Mouse (Mus musculus): ENCODE data around the gene Rgs6. TPM values are rescaled to one million over a fixed set of nuclear protein-coding genes. Genes with fewer than 3 reads are reported as not detected.
A peak's percentile ranks its signal among the peaks of the same experiment; 100 is the strongest.

Gene Rgs6
- total RNA-seq, 2 experiments from 2014 or later: not detected

DNA sequence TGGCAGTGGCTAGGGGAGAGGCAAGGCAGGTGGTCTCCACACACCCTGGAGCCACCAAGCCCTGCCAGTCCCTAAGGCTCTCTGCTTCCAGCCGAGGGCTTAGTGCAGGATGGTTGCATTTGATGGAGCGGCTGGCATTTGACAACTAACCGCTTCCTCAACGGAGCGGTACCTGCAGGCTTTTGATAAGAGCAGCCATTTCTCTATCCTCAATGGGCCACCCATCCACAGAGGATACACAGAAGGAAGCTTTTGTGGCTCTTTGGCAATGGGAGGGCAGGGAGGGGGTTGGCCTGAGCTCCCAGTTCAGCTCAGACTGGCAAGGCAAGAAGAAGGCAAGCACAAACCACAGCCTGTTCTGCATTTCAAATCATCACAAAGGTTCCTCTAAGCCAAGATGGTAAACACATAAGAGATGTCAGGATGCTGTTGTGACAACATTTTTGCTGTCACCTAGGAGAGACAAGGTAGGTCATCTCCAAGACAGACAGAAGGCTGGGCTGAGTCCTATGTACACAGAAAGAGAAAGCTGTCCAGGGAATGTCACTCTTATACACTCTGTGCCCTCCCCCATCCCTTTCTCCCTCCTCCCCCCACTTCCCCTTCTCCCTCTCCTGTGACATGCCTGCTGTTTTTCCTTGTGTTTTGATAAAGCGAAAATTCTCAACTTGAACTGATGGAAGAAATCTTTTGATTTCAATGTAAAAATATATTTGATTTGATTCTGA, 525.0 kb downstream of the Rgs6 start:
- peak; percentile 84 for ATAC-seq (replicated peaks; ENCODE audit: poor library complexity)

GRCm38 (mm10) chr12:83113971-83114370, 525.9 kb downstream of the Rgs6 start:
- no peak for ATAC-seq (replicated peaks; ENCODE audit: poor library complexity)

GRCm38 (mm10) chr12:83114396-83115053, 526.4 kb downstream of the Rgs6 start:
- peak; percentile 61; the same call in 1 of the 2 replicates for ATAC-seq (replicated peaks; ENCODE audit: poor library complexity)

- ATAC-seq (replicated peaks; ENCODE audit: poor library complexity): no peak
These were observed 536.0 kb downstream of the Rgs6 start for GRCm38 (mm10) chr12:83124111-83124510.

GRCm38 (mm10) chr12:83125284-83125683, 537.2 kb downstream of the Rgs6 start:
- no peak for ATAC-seq (replicated peaks; ENCODE audit: poor library complexity)

DNA sequence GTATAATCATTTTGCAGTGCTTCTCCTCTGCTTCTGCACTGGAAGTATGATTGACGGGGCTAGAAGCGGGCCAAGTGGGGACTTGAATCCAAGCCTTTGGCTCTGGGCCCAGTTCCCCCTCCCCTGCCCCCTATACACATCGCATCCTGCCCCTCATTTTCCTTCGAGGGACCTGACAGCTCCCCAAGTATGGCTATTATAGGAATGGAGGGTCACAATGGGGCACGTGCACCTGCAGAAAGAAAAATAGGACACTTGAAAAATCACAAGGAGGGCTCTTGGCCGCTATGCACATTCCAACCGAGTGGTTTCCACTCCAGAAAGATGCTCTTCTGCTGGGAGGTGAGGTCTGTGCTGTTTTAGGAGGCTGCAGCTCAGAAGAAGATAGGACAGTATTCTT, 538.8 kb downstream of the Rgs6 start:
- ATAC-seq (replicated peaks; ENCODE audit: poor library complexity): no peak

DNA sequence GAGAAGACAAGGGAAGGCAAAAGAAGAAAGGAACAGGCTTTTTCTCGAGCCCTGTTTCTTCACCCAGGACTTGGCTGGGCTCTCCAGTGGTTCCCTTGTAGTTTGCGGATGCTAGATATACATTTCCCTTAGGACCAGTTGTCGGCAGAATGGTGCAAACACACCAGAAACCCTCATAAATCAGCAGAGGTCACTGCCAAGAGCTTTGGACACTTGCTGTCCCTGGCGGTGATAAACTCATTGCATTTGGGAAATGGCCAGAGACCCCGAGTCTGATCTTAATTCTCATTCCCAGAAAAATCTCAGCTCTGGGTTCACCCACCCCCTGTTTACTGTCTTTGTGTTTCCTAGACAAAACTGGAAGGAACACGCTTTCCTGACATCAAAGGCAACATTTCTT, 539.9 kb downstream of the Rgs6 start:
- ATAC-seq (replicated peaks; ENCODE audit: poor library complexity): no peak

DNA sequence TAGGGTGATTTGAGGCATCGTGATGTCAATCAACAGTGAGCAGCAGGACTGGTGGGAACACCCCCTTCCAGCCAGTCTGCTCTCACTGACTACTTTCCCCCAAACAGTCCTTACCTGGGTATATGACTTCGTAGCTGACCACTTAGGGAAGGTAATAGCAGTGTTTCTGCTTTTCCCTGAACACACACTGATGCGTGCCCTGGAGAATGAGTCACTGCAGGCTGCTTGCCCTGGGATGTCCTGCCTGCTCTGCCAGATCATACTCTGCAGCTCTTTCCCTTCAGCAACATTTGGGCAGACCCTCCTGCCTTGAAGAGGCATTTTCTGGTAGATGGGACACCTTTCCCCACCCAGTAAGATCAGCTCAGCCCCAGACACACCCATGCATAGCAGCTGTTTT, 540.5 kb downstream of the Rgs6 start:
- no peak for ATAC-seq (replicated peaks; ENCODE audit: poor library complexity)

GRCm38 (mm10) chr12:83131405-83131804, 543.3 kb downstream of the Rgs6 start:
- no peak for ATAC-seq (replicated peaks; ENCODE audit: poor library complexity)

DNA sequence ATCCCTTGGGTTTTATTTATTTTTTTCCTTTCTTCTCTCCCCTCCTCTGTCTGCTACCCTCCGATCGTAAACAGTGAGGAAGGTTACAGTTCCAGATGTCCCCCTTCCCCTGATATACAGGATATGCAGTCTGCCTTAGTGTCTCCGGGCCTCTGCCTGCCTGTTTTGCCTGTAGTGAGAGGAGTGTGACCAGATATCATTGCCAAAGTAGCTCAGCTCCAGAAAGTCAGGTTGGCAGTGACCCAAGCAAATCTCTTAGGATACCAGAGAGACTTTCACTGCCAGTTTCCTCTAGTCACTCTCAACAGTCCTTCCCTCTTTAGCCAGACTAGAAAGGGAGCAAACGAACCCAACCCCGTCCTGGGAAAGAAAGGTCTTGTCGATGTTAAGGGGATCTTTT, 545.7 kb downstream of the Rgs6 start:
- no peak for ATAC-seq (replicated peaks; ENCODE audit: poor library complexity)

DNA sequence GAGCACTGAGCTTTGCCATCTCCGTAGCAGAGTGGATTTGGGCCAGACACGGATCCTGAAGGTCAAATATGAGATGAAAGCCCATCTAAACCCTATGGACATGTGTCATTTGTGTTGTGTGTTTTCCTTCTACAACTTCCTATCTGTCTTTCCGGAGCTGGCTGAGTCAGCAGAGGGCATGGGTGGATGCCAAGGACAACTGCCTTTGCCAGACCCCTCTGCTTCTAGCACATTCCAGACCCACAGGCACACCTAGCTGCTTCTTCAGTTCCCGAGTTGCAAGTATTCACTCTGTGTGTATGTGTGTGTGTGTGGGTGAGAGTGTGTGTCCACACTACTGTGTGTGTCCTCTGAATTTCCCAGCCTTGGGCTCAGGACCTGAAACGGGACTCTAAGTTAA, 547.9 kb downstream of the Rgs6 start:
- no peak for ATAC-seq (replicated peaks; ENCODE audit: poor library complexity)

DNA sequence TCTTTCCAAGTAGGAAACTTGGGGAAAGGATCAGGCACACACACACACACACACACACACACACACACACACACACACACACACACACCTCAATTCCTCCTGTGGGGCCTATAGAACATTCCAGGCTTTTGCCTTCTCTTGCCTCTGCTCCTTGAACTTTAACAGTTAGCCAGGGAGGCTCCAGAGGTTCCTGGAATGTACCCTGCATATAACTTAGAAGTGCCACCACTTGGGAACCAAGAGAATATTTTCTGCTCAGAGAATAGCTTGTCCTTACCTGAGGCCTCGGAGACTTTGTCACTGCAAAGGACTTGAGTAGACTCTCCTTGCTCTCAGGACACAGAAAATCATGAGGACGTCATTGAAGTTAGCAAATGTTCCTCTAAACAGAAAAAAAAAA, 548.4 kb downstream of the Rgs6 start:
- ATAC-seq (replicated peaks; ENCODE audit: poor library complexity): no peak

GRCm38 (mm10) chr12:83137001-83137400, 548.9 kb downstream of the Rgs6 start:
- no peak for ATAC-seq (replicated peaks; ENCODE audit: poor library complexity)

DNA sequence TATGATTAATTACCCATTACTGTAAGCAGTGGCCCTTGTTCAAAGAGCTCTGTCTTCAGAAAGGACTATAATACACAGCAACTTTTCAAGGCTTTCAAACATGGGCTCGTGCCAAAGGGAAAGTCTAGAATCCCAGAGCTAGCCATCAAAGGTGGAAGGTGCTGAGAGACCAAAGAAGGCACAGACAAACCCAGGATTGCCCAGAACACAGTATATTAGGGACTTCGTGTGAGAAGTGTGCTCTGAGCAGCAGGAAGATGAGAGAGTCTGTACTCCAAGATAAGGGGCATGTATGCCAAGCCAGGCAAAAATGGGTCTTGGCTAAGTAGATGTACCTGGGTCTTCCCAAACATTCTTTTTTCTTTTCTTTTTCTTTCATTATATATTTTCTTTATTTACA, 553.1 kb downstream of the Rgs6 start:
- ATAC-seq (replicated peaks; ENCODE audit: poor library complexity): peak; percentile 92

- ATAC-seq (replicated peaks; ENCODE audit: poor library complexity): no peak
These were observed 554.4 kb downstream of the Rgs6 start for GRCm38 (mm10) chr12:83142507-83142906.

DNA sequence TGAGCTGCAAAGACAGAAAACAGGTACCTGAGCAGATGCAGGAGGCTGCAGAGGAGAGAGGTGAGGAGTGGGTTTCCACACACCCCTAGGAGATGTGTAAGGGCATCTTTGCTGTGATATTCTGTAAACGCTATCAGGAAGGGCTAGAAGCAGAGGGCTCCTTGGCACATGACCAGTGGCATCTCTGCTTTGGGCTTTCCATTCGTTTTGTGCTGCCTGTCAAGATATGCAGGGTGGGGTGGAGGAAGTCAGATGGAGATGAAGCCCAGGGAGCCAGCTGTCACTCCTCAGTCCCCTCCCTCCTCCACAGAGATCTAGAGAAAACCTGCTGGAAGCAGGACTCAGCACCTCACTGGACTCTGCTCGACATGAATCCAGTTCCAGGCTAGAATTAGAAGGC, 555.0 kb downstream of the Rgs6 start:
- ATAC-seq (replicated peaks; ENCODE audit: poor library complexity): peak; percentile 87

- ATAC-seq (replicated peaks; ENCODE audit: poor library complexity): no peak
These were observed 555.5 kb downstream of the Rgs6 start for GRCm38 (mm10) chr12:83143574-83143973.

- no peak for ATAC-seq (replicated peaks; ENCODE audit: poor library complexity)
These were observed 557.0 kb downstream of the Rgs6 start for GRCm38 (mm10) chr12:83145074-83145473.

GRCm38 (mm10) chr12:83145902-83146301, 557.8 kb downstream of the Rgs6 start:
- no peak for ATAC-seq (replicated peaks; ENCODE audit: poor library complexity)

DNA sequence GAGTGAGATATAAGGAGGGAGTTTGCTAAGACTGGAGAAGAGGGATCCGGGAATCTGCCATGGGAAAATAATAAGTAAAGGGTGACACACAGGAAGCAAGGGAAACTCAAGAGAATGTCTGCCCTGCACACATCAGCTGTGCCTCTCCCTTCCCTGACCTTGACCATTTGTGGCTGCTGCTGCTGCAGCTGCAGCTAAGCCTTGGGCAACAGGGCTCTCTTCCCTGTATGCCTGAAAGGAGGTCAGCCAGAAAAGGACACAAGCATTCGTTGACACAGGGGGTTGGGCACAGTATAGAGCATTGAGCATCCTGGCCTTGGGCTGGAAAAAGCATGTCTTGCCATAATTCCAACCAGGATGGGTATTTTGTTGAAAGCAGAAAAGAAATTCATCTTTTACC, 558.8 kb downstream of the Rgs6 start:
- no peak for ATAC-seq (replicated peaks; ENCODE audit: poor library complexity)

DNA sequence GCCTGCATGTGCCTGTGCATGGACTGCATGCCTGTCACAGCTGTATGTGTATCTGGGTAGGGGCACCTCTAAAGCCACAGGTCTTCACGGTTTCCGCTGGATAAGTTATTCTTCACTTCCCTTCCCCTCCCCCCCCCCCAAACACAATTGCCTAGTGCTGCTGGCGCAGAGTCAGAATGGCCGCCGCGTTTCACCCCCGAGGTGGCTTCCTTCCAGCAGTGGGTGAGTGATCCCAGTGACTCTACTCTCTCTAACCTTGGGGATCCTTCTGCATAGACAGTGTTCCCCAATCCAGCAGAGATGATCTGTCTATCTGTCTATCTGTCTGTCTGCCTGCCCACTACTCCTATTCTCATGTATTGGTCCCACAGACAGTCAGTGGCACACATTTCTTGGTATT, 561.9 kb downstream of the Rgs6 start:
- peak; percentile 19; the same call in 1 of the 2 replicates for ATAC-seq (replicated peaks; ENCODE audit: poor library complexity)

DNA sequence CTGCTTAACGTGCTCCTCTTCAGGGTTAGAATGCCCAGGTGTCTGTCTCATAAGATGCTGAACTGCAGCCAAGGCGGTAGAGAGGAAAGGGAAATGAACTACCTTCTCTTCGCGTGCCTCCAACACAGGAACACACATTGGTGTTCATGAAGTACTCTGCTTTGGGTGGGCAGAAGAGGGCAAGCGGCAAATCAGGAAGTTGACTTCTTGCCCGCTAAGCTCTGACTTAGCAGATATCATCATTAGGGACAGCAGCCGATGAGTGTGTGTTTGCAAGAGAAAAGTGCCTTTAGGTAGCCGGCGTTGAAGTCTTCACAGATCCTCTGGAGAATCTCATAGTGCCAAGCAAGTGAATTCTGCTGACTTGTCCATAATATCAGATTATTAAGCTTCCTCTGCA, 562.7 kb downstream of the Rgs6 start:
- peak; percentile 49 for ATAC-seq (replicated peaks; ENCODE audit: poor library complexity)

DNA sequence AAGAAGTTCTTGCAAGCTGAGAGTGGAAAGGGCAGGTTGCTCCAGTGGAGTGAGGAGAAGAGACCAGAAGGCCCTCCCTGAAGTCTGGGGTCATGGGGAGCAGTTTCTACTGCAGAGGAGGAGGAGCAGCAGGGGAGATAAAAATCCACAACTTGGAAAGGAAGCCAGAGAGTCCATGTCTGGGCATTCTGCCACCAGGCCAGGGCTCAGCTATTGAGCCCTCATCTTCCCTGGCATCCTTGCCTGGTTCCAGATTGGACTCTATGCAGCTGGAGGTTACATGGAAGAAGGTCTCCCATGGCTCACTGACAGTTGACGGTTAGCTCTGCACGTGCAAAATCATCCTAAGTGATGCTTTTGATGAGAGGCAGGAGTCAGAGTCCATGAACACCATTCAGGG, 563.4 kb downstream of the Rgs6 start:
- 0 out of 2 replicates have a peak, but pooled peaks have one; percentile 15 for ATAC-seq (replicated peaks; ENCODE audit: poor library complexity)

All from megakaryocyte progenitor cell, adult 5-6 weeks (primary cell).